Mouse (Mus musculus) neural tube, embryonic 10.5 days (tissue): Measurements from ENCODE around the gene Mtmr4.

Experiments used
- DNase-seq: peaks from one replicate; pipeline ENCODE4 v3.0.0-alpha.2; 2017; ENCODE audit warnings: low spot score; ENCODE audit errors: extremely low spot score

The Mtmr4 gene

GRCm38 (mm10) chr11:87591526-87592353, at the start of gene Mtmr4:
Gene Mtmr4 (plus strand): TSS chr11:87592162.
- DNase-seq, result peak; percentile 97

GRCm38 (mm10) chr11:87542285-87542684, 49.7 kb upstream of the Mtmr4 start:
- DNase-seq, result no peak

DNA sequence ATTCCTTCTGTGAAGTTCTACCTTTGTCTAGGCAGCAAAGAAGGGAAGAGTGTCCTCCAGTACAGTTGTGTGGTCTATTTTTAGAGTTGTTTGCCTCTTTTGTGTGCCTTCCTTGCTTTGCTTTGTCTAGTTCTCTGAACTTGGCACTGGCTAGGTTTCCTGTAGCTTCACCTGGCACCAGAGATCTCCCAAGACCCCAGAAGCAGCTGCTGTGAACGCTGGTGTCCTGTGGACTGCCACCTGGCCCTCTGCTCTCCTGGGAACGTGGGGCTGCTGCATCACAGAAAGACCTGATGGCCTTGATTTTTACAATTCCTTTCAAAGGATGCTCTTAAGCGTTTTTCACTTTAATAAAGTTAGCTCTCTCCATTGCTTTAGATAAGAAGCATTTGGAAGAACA, 49.1 kb upstream of the Mtmr4 start:
- no peak for DNase-seq

DNA sequence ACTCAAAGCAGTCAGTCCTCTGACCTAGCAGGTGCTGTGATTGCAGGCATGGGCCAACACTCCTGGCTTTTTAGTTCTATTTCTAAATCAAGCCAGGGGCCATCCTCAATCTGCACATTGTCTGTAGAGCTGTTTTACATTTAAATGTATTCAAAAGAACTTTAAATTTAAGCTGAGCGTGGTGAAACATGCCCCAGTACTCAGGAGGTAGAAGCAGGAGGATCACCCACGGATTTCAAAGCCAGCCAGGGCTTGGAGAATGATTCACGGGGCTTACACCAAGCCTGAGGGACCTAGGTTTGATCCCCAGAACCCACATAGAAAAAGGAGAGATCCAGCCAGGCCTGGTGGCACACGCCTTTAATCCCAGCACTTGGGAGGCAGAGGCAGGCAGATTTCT, 38.6 kb upstream of the Mtmr4 start:
- no peak for DNase-seq

- DNase-seq, result no peak
These were observed 37.6 kb upstream of the Mtmr4 start for GRCm38 (mm10) chr11:87554386-87554785.

DNA sequence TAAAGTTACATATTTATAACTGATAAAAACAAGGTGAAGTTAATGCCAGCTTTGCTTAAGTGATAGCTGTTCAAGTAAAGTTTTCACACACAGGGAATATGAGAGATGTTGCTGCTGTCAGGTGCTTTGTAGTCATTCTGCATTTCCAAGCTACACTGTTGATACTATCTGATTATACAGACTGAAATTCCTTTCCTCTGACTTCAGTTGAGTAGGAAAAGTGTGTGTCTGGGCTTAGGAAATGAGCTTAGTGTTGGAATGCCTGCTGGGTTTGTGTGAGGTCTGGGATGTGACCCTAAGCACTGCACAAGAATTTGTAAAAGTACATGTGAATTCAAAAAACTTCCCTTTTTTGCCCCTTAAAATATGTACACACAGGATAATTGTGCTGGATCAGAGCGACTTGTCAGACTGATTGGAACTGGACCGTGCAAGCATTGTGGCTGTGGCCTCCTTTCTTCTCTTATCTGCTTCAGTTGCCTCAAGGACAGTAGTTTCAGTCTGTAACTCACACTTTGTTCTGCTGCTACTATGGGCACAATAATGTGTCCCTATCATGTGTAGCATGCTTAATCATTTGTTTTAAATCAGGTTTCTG, 36.8 kb upstream of the Mtmr4 start:
- DNase-seq, result no peak

GRCm38 (mm10) chr11:87561208-87561607, 30.8 kb upstream of the Mtmr4 start:
- DNase-seq, result no peak

DNA sequence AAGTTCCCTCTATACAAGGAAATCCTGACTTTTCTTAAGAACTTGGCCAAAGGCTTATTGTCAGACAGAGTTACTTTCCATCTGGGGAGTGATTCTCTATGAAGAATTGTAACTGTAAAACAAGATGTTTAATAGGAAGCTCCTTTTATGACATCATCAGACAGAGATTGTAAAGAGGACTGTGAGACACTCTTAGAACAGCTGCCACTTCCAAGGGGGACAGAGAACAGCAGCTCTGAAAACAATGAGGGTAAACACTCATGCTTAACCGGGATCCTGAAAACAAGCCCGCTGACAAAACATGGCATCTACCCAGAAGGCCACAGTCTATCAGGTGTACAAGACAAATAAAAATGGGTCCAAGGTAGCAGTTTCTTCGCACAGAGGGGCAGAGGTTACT, 25.5 kb upstream of the Mtmr4 start, which contains the start of gene Gm11492:
Gm11492 (plus strand) TSS at position 153 of the 400 bp plus-strand sequence.
- no peak for DNase-seq

DNA sequence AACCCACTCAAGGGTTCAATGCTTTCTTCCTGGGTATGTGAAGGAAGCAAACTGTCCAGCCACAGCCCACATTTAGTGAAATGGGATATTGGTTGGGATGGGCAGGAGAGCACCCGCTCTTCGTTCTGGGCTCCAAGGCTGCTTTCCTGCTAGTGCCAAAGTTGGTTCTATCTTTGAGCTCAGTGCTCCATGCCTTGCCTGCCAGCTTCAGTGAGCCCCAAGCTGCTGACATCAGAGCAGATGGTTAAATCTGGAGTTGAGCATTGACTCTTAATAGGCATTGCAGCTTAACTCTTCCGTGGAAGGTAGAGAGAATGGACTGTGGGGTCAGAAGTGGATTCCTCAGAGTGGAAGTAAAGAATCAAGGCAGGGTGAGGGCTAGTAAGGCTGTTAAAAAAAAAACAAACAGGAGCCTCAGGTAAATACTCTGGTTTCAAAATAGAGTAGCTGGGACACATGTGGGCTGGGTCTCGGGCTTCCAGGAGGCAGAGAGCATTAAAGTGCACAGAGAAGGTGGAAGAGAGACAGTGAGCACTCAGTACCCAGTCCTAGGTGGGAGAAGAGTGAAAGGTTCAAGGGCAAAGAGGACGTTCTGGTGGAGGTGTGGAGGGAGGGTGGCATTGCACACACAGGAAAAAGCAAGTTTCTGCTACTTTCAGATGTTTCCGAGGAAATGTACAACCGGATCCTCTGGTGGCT, 23.6 kb upstream of the Mtmr4 start, which contains the start of gene Sept4:
Sept4 (plus strand) TSS at position 649 of the 699 bp plus-strand sequence.
- no peak for DNase-seq

- no peak for DNase-seq
These were observed 21.2 kb upstream of the Mtmr4 start for GRCm38 (mm10) chr11:87570743-87571142.

DNA sequence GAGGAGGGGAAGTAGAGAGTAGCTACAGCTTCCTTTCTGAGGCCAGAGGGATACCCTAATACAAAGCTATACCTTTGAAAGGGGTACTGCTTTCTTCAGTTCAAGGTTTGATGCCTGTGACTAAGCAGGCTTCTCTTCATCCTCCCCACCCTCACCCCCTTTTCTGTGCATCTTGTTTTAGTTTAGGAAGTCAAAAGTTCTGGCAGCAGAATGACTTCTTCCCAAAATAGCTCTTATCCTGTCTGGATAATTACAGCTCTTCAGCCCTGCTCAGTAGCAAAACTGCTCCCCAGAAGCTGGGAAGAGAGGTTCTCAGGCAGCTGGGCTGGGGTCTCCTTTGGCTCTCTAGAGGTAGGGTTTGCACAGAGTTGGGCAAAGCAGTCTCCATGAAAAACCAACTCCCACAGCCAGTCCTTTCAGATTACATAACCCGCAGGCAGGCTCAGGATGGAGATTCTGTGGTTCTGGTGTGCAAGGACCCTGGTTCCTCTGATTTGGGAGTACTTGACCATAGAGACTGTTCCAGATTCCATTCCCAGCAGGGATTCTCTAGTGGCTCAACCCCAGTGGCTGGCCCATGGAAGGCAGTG, 20.5 kb upstream of the Mtmr4 start:
- DNase-seq, result no peak

DNA sequence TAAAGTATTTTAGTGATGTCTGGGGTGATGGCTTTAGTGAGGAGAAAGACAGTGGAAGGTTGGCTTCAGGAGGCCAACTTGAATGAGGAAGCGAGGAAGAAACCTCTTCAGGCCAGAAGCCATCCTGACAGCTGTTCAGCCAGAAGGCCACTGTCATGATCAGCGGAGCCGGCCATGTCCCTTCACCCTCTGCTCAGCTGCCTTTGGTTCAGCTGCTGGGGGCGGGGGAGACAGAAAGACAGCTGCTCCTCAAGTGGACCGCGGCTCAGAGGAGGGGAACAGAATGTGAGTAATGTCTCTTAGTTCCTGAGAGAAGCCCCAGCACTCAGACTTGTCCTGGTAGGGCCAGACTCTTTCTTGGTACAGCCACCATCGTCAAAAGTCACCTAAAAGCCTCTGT, 18.2 kb upstream of the Mtmr4 start:
- no peak for DNase-seq

DNA sequence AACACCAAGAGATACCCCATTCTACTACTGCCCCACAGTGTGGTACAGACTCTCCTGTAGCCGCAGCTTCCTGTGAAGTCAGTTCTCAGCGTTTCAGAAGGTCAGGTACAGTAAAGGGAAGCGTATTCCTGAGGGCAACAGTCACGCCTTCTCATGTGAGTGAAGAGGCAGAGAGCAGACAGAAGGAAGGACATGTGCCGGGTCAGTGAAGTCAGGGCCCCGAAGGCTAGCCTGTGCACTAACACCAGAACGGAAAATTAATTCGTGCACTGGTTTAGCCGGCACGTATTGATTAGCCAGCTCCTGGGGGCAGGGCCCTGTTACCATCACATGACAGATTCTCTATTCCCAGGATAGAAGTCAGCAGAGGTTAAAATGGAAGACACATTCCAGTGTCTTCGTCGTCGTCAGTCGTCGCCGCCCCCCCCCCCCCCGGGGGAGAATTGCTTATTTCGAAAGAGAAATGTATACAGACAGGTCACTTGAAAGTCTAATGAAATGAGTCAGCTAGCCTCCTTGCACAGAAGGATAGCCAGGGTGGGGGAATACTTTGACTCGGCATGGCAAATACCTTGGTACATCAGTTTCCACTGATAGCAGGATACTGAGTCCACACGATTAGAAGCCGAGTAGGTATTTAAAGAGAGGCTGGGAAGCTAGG, 17.3 kb upstream of the Mtmr4 start:
- DNase-seq, result no peak

GRCm38 (mm10) chr11:87577601-87578248, 14.2 kb upstream of the Mtmr4 start:
- DNase-seq, result no peak

- peak; percentile 65 for DNase-seq
These were observed 13.6 kb upstream of the Mtmr4 start for GRCm38 (mm10) chr11:87578249-87578962.

DNA sequence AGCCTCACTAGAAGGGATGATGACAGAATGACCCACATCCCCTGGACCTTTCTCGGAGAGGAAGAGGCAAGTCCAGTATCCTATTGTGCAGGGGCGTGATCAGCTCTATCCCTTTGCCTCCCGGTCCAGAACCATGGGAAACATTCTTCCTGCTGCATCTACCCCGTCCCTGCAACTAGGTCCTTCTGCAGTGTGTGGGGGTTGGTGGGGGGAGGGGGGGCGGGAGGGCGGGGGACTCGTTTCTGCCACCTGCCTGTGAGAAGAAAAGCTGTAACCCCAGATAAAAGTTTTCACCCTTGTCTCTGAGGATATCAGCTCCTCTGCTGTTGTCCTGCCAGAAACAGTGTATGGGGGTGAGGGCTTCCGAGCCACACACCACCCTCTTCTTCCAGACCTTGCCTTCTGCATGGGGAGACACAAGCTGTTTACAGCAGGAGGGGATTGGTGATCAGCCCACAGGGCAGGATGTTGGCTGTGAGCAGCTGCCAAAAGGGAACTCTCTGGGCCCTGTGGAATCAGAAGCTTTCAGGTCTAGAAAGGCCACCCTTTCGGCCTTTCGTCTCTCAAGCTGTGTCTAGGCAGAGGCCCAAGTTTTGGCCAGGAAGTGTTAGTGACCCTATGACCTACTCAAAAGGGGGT, 12.9 kb upstream of the Mtmr4 start:
- DNase-seq, result no peak

DNA sequence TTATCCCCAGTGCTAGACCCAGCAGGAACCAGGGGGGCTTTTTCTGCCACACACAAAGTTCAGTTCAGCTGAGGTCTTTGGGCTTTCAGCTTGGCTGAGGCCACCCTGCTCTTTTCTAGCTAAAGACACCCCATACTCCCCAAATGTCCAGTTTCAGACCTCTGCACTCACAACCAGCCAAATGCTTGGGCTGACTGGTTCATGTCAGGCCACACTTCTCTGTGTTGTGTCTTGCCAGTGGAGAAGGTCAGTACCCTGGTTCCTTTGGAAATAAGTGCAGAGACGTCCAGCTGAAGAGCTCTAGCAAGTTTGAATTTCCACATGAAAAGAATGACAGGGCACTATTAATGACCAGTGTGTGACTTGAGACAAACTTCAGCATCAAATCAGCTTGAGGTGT, 12.2 kb upstream of the Mtmr4 start:
- no peak for DNase-seq

- DNase-seq, result no peak
These were observed 11.3 kb upstream of the Mtmr4 start for GRCm38 (mm10) chr11:87580543-87581085.

- DNase-seq, result no peak
These were observed 10.6 kb upstream of the Mtmr4 start for GRCm38 (mm10) chr11:87581161-87581865.
